Mouse (Mus musculus): ENCODE data around the gene Akap1.

The Akap1 gene

DNA sequence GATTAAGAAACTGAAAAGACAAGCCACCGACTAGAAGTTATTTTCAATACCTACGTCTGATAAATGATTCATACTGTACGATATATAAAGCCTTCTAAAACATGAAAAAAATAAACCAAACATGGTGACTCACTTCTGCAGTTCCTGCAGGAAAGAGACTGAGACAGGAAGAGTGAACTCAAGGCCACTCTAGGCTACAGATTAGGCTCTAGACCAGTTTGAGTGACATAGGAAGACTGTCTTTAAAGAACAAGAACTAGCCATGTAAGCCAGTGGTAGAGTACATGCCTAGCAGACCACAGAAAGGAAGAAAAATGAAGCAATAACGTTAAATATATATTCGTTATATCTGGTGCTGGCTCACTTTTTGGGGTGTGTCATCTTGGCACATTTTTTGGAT lies 81.9 kb downstream of the Akap1 start:
- no peak for DNase-seq (ENCODE audit: low spot score)

Measured in ovary, postnatal 14 days (tissue).